Mouse (Mus musculus) bone marrow macrophage, adult 2 months (primary cell): ENCODE measurements around the gene Scn5a. TPM values are rescaled to one million over a fixed set of nuclear protein-coding genes. Genes with fewer than 3 reads are reported as not detected.
A peak's percentile ranks its signal among the peaks of the same experiment; 100 is the strongest.

Experiments used
- H3K27ac ChIP-seq: 2 replicates; pipeline ENCODE4 v1.5.1; 2012; ENCODE audit warnings: low read depth, low read length; ENCODE audit not compliant: insufficient read depth
- H3K4me1 ChIP-seq: 2 replicates; pipeline ENCODE4 v1.6.1; 2012; ENCODE audit warnings: low read length; ENCODE audit not compliant: control insufficient read depth, insufficient read depth
- H3K4me3 ChIP-seq: 2 replicates; pipeline ENCODE4 v1.5.1; 2012; ENCODE audit warnings: mild to moderate bottlenecking, low read length, moderate library complexity; ENCODE audit not compliant: insufficient read depth
- CTCF ChIP-seq: IDR thresholded peaks from 2 replicates; pipeline ENCODE4 v1.5.1; 2012; ENCODE audit warnings: low read depth, mild to moderate bottlenecking, low read length, moderate library complexity
- POLR2A ChIP-seq: IDR thresholded peaks from 2 replicates; pipeline ENCODE4 v1.6.1; 2012; ENCODE audit warnings: mild to moderate bottlenecking, low read depth, low read length, borderline replicate concordance
- polyA plus RNA-seq: library from polyadenylated mRNA; stranded (reverse); fragments of >200 nt; gene quantifications from 2 replicates; pipeline ENCODE4 v1.2.4, GENCODE M21; 2012; ENCODE audit not compliant: missing spikeins, insufficient read depth, insufficient read length

The Scn5a gene
- polyA plus RNA-seq, 1 experiment: not detected

- no peak overlapping the region for H3K4me3 ChIP-seq
- H3K4me1 ChIP-seq: no peaks in the 10 kb centered on the region
- TF ChIP-seq POLR2A (no peak), CTCF (no peak)
- H3K27ac ChIP-seq: no peak overlapping the region
These were observed 106.4 kb downstream of the Scn5a start for GRCm38 (mm10) chr9:119472412-119472918.

GRCm38 (mm10) chr9:119469691-119470353, 109.0 kb downstream of the Scn5a start:
- Histone ChIP-seq H3K27ac (no peak overlapping the region), H3K4me1 (no peaks in the 10 kb centered on the region), H3K4me3 (no peak overlapping the region)
- no peak for TF ChIP-seq POLR2A
- TF ChIP-seq CTCF: no peak

GRCm38 (mm10) chr9:119465595-119465994, 113.2 kb downstream of the Scn5a start:
- Histone ChIP-seq H3K27ac (no peak overlapping the region), H3K4me3 (no peak overlapping the region), H3K4me1 (no peaks in the 10 kb centered on the region)
- TF ChIP-seq CTCF (no peak), POLR2A (no peak)

- Histone ChIP-seq H3K4me1 (no peaks in the 10 kb centered on the region), H3K4me3 (no peak overlapping the region), H3K27ac (no peak overlapping the region)
- TF ChIP-seq POLR2A (no peak), CTCF (no peak)
These were observed 113.8 kb downstream of the Scn5a start for GRCm38 (mm10) chr9:119465056-119465455.

GRCm38 (mm10) chr9:119460410-119460809, 118.4 kb downstream of the Scn5a start:
- peak; percentile 56; the same call in 1 of the 2 replicates for TF ChIP-seq CTCF
- no peak for TF ChIP-seq POLR2A
- no peak overlapping the region for H3K27ac ChIP-seq

GRCm38 (mm10) chr9:119457122-119457521, 121.7 kb downstream of the Scn5a start:
- no peak for TF ChIP-seq CTCF
- TF ChIP-seq POLR2A: no peak
- H3K4me1 ChIP-seq: peaks cover 2% of the 10 kb centered on the region; the same call in 1 of the 2 replicates
- no peak overlapping the region for H3K4me3 ChIP-seq
- no peak overlapping the region for H3K27ac ChIP-seq

More at GRCm38 (mm10) chr9:119460410-119460809, 118.4 kb downstream of the Scn5a start:
- Histone ChIP-seq H3K4me3 (no peak overlapping the region), H3K4me1 (no peaks in the 10 kb centered on the region)

GRCm38 (mm10) chr9:119455967-119456366, 122.8 kb downstream of the Scn5a start:
- peaks cover 2% of the 10 kb centered on the region; the same call in 1 of the 2 replicates for H3K4me1 ChIP-seq
- H3K27ac ChIP-seq: no peak overlapping the region
- no peak overlapping the region for H3K4me3 ChIP-seq
- TF ChIP-seq POLR2A (no peak), CTCF (no peak)

- Histone ChIP-seq H3K4me3 (peak overlapping the region; percentile 80), H3K4me1 (peaks cover 5% of the 10 kb centered on the region; the same call in 1 of the 2 replicates), H3K27ac (0 out of 2 replicates have a peak overlapping the region, but pooled peaks have one; percentile 9)
- TF ChIP-seq CTCF: no peak
- no peak for TF ChIP-seq POLR2A
These were observed 133.1 kb downstream of the Scn5a start for GRCm38 (mm10) chr9:119445737-119446136.

GRCm38 (mm10) chr9:119444738-119445429, 133.9 kb downstream of the Scn5a start, which contains the start of gene Exog:
TSS of gene Exog (plus strand) at chr9:119444943.
- TF ChIP-seq POLR2A (0 out of 2 replicates have a peak, but pooled peaks have one; percentile 18), CTCF (no peak)
- H3K27ac ChIP-seq: no peak within 1 kb of the TSS
- peak within 1 kb of the TSS; percentile 80 for H3K4me3 ChIP-seq
- peaks cover 5% of the 10 kb centered on the region; the same call in 1 of the 2 replicates for H3K4me1 ChIP-seq
